Mouse (Mus musculus): ENCODE measurements around the gene Spop. TPM values are rescaled to one million over a fixed set of nuclear protein-coding genes. Genes with fewer than 3 reads are reported as not detected.

Spop gene
- polyA plus RNA-seq, 1 experiment from 2014 or later: 140 TPM

- H3K9ac ChIP-seq (replicated peaks; ENCODE audit: low read depth): no peak overlapping the region
- peak; percentile 45 for DNase-seq (ENCODE audit: low spot score)
- no peak overlapping the region for H3K4me2 ChIP-seq (replicated peaks; ENCODE audit: low read depth, low read length)
Measured at GRCm38 (mm10) chr11:95503581-95504180, 89.8 kb downstream of the Spop start.

GRCm38 (mm10) chr11:95504271-95504731, 90.4 kb downstream of the Spop start:
- Histone ChIP-seq H3K27ac (ENCODE audit: low read length) (no peak overlapping the region), H3K27me3 (replicated peaks; ENCODE audit: insufficient read depth, low read length) (no peaks in the 10 kb centered on the region), H3K4me2 (replicated peaks; ENCODE audit: low read depth, low read length) (no peak overlapping the region), H3K4me3 (ENCODE audit: low read depth, low read length) (no peak overlapping the region), H3K9ac (replicated peaks; ENCODE audit: low read depth) (no peak overlapping the region), H3K9me3 (ENCODE audit: low read length) (no peaks in the 10 kb centered on the region), H3K36me3 (ENCODE audit: insufficient read depth, low read length) (no peaks in the 10 kb centered on the region), H3K4me1 (ENCODE audit: insufficient read depth, low read depth, low read length) (peaks cover 3% of the 10 kb centered on the region)
- TF ChIP-seq EP300 (IDR thresholded peaks at IDR 0.05) (no peak), CTCF (IDR thresholded peaks at IDR 0.05) (no peak)
- DNase-seq (ENCODE audit: low spot score) (no peak), ATAC-seq (no peak)
- WGBS: 69% methylated on average over 6 of the region's 6 CpGs

More at GRCm38 (mm10) chr11:95503581-95504180, 89.8 kb downstream of the Spop start:
- Histone ChIP-seq H3K4me1 (ENCODE audit: insufficient read depth, low read depth, low read length) (peaks cover 3% of the 10 kb centered on the region), H3K9me3 (ENCODE audit: low read length) (no peaks in the 10 kb centered on the region), H3K4me3 (ENCODE audit: low read depth, low read length) (no peak overlapping the region), H3K27me3 (replicated peaks; ENCODE audit: insufficient read depth, low read length) (no peaks in the 10 kb centered on the region), H3K36me3 (ENCODE audit: insufficient read depth, low read length) (no peaks in the 10 kb centered on the region), H3K27ac (ENCODE audit: low read length) (no peak overlapping the region)
- TF ChIP-seq EP300 (IDR thresholded peaks at IDR 0.05): no peak
- no peak for TF ChIP-seq CTCF (IDR thresholded peaks at IDR 0.05)
- 23% methylated on average over 10 of the region's 10 CpGs for WGBS
- ATAC-seq: peak; percentile 60

- peak; percentile 60 for TF ChIP-seq CTCF (IDR thresholded peaks at IDR 0.05)
- TF ChIP-seq EP300 (IDR thresholded peaks at IDR 0.05): no peak
Measured at GRCm38 (mm10) chr11:95507041-95507716, 93.3 kb downstream of the Spop start.

GRCm38 (mm10) chr11:95507785-95508184, 93.9 kb downstream of the Spop start:
- Histone ChIP-seq H3K4me1 (ENCODE audit: insufficient read depth, low read depth, low read length) (peaks cover 3% of the 10 kb centered on the region), H3K9ac (replicated peaks; ENCODE audit: low read depth) (no peak overlapping the region), H3K4me2 (replicated peaks; ENCODE audit: low read depth, low read length) (no peak overlapping the region), H3K27ac (ENCODE audit: low read length) (no peak overlapping the region), H3K36me3 (ENCODE audit: insufficient read depth, low read length) (no peaks in the 10 kb centered on the region), H3K9me3 (ENCODE audit: low read length) (no peaks in the 10 kb centered on the region), H3K4me3 (ENCODE audit: low read depth, low read length) (no peak overlapping the region), H3K27me3 (replicated peaks; ENCODE audit: insufficient read depth, low read length) (peaks cover 7% of the 10 kb centered on the region)
- no peak for ATAC-seq
- 74% methylated on average over 5 of the region's 5 CpGs for WGBS
- no peak for DNase-seq (ENCODE audit: low spot score)
- no peak for TF ChIP-seq EP300 (IDR thresholded peaks at IDR 0.05)
- TF ChIP-seq CTCF (IDR thresholded peaks at IDR 0.05): no peak

More at GRCm38 (mm10) chr11:95507041-95507716, 93.3 kb downstream of the Spop start:
- Histone ChIP-seq H3K4me1 (ENCODE audit: insufficient read depth, low read depth, low read length) (peaks cover 3% of the 10 kb centered on the region), H3K36me3 (ENCODE audit: insufficient read depth, low read length) (no peaks in the 10 kb centered on the region), H3K27me3 (replicated peaks; ENCODE audit: insufficient read depth, low read length) (peaks cover 1% of the 10 kb centered on the region; the same call in 1 of the 2 replicates), H3K4me2 (replicated peaks; ENCODE audit: low read depth, low read length) (no peak overlapping the region), H3K9ac (replicated peaks; ENCODE audit: low read depth) (no peak overlapping the region), H3K27ac (ENCODE audit: low read length) (no peak overlapping the region), H3K9me3 (ENCODE audit: low read length) (no peaks in the 10 kb centered on the region), H3K4me3 (ENCODE audit: low read depth, low read length) (no peak overlapping the region)
- no peak for ATAC-seq
- 41% methylated on average over 12 of the region's 12 CpGs for WGBS
- DNase-seq (ENCODE audit: low spot score): peak; percentile 19

- H3K27me3 ChIP-seq (replicated peaks; ENCODE audit: insufficient read depth, low read length): peaks cover 13% of the 10 kb centered on the region
- no peak overlapping the region for H3K27ac ChIP-seq (ENCODE audit: low read length)
- no peak overlapping the region for H3K4me3 ChIP-seq (ENCODE audit: low read depth, low read length)
- no peak overlapping the region for H3K9ac ChIP-seq (replicated peaks; ENCODE audit: low read depth)
- TF ChIP-seq CTCF (IDR thresholded peaks at IDR 0.05) (no peak), EP300 (IDR thresholded peaks at IDR 0.05) (no peak)
- DNase-seq (ENCODE audit: low spot score): peak; percentile 44
- H3K4me2 ChIP-seq (replicated peaks; ENCODE audit: low read depth, low read length): peak overlapping the region; percentile 40
- H3K4me1 ChIP-seq (ENCODE audit: insufficient read depth, low read depth, low read length): peaks cover 3% of the 10 kb centered on the region
- 29% methylated on average over 13 of the region's 13 CpGs for WGBS
- H3K36me3 ChIP-seq (ENCODE audit: insufficient read depth, low read length): no peaks in the 10 kb centered on the region
- H3K9me3 ChIP-seq (ENCODE audit: low read length): no peaks in the 10 kb centered on the region
- peak; percentile 51 for ATAC-seq
Measured at GRCm38 (mm10) chr11:95508211-95508926, 94.5 kb downstream of the Spop start.

GRCm38 (mm10) chr11:95509126-95509717, 95.3 kb downstream of the Spop start:
- ATAC-seq (no peak), DNase-seq (ENCODE audit: low spot score) (peak; percentile 26)
- 65% methylated on average over 6 of the region's 6 CpGs for WGBS
- Histone ChIP-seq H3K9me3 (ENCODE audit: low read length) (no peaks in the 10 kb centered on the region), H3K36me3 (ENCODE audit: insufficient read depth, low read length) (no peaks in the 10 kb centered on the region), H3K4me2 (replicated peaks; ENCODE audit: low read depth, low read length) (no peak overlapping the region), H3K9ac (replicated peaks; ENCODE audit: low read depth) (no peak overlapping the region), H3K27ac (ENCODE audit: low read length) (no peak overlapping the region), H3K4me3 (ENCODE audit: low read depth, low read length) (no peak overlapping the region), H3K4me1 (ENCODE audit: insufficient read depth, low read depth, low read length) (peaks cover 5% of the 10 kb centered on the region; the same call in 1 of the 2 replicates), H3K27me3 (replicated peaks; ENCODE audit: insufficient read depth, low read length) (peaks cover 22% of the 10 kb centered on the region)
- TF ChIP-seq CTCF (IDR thresholded peaks at IDR 0.05) (peak; percentile 65), EP300 (IDR thresholded peaks at IDR 0.05) (no peak)

All from lung, postnatal 0 days (tissue).